Mouse (Mus musculus) spleen, adult 2 months (tissue): Measurements from ENCODE around the gene Wbp11. TPM values are rescaled to one million over a fixed set of nuclear protein-coding genes. Genes with fewer than 3 reads are reported as not detected.

Experiments used
- DNase-seq, 2 experiments: peaks; one replicate each; pipeline versions ENCODE4 v3.0.0 to v3.0.0-alpha.2; 2012 to 2021; ENCODE audit warnings: low spot score in 2 of 2, low read depth in 1 of 2
- H3K27ac ChIP-seq: fragments of 200-500 bp; 2 replicates; pipeline ENCODE4 v1.5.1; 2012; ENCODE audit warnings: low read length, inconsistent platforms; ENCODE audit not compliant: insufficient read depth
- H3K27me3 ChIP-seq: fragments of 200-500 bp; 2 replicates; pipeline ENCODE4 v1.6.1; 2012; ENCODE audit warnings: mild to moderate bottlenecking, moderate library complexity, low read length, inconsistent platforms; ENCODE audit not compliant: control insufficient read depth, insufficient read depth
- H3K36me3 ChIP-seq: fragments of 200-500 bp; 2 replicates; pipeline ENCODE4 v1.6.1; 2012; ENCODE audit warnings: mild to moderate bottlenecking, low read length, inconsistent platforms; ENCODE audit not compliant: control insufficient read depth, insufficient read depth
- H3K4me1 ChIP-seq: fragments of 200-500 bp; 2 replicates; pipeline ENCODE4 v1.6.1; 2011; ENCODE audit warnings: inconsistent platforms; ENCODE audit not compliant: control insufficient read depth, insufficient read depth, insufficient read length
- H3K4me3 ChIP-seq: fragments of 200-500 bp; 2 replicates; pipeline ENCODE4 v1.5.1; 2011; ENCODE audit warnings: mild to moderate bottlenecking, inconsistent platforms; ENCODE audit not compliant: insufficient read depth, insufficient read length; ENCODE audit errors: extremely low read depth
- CTCF ChIP-seq: fragments of 200-500 bp; IDR thresholded peaks from 2 replicates; pipeline ENCODE4 v1.5.1; 2011; ENCODE audit warnings: mild to moderate bottlenecking, inconsistent platforms; ENCODE audit not compliant: insufficient read depth, insufficient read length, insufficient replicate concordance; ENCODE audit errors: extremely low read depth
- POLR2A ChIP-seq: fragments of 200-500 bp; IDR thresholded peaks from 2 replicates; pipeline ENCODE4 v1.6.1; 2011; ENCODE audit warnings: low read depth, low read length, inconsistent platforms
- WGBS: fragments of 180-500 bp; shearing (Covaris S2); methylation state at CpG from one replicate; pipeline ENCODE4 v1.1.7; 2018; 5-methylcytosine and 5-hydroxymethylcytosine counted together
- polyA plus RNA-seq: library from polyadenylated mRNA; depleted of rRNA; stranded (reverse); fragments of >200 nt; gene quantifications from 2 replicates; pipeline ENCODE4 v1.2.3, GENCODE M21; 2012

Wbp11 gene
- polyA plus RNA-seq, 1 experiment: 33.5 TPM

GRCm38 (mm10) chr6:136858420-136858819, 30.4 kb upstream of the Wbp11 start:
- Histone ChIP-seq H3K27me3 (no peaks in the 10 kb centered on the region), H3K4me3 (no peak overlapping the region), H3K36me3 (no peaks in the 10 kb centered on the region), H3K4me1 (peaks cover 28% of the 10 kb centered on the region), H3K27ac (no peak overlapping the region)
- DNase-seq: no peak
- 88% methylated on average over 8 of the region's 8 CpGs for WGBS
- TF ChIP-seq POLR2A (no peak), CTCF (no peak)

- Histone ChIP-seq H3K4me3 (no peak overlapping the region), H3K4me1 (peaks cover 28% of the 10 kb centered on the region), H3K36me3 (no peaks in the 10 kb centered on the region), H3K27me3 (no peaks in the 10 kb centered on the region), H3K27ac (peak overlapping the region; percentile 46; the same call in 1 of the 2 replicates)
- DNase-seq: no peak
- 24% methylated on average over 11 of the region's 11 CpGs for WGBS
- TF ChIP-seq CTCF (no peak), POLR2A (no peak)
Observed at GRCm38 (mm10) chr6:136857873-136858260, 29.8 kb upstream of the Wbp11 start.

DNA sequence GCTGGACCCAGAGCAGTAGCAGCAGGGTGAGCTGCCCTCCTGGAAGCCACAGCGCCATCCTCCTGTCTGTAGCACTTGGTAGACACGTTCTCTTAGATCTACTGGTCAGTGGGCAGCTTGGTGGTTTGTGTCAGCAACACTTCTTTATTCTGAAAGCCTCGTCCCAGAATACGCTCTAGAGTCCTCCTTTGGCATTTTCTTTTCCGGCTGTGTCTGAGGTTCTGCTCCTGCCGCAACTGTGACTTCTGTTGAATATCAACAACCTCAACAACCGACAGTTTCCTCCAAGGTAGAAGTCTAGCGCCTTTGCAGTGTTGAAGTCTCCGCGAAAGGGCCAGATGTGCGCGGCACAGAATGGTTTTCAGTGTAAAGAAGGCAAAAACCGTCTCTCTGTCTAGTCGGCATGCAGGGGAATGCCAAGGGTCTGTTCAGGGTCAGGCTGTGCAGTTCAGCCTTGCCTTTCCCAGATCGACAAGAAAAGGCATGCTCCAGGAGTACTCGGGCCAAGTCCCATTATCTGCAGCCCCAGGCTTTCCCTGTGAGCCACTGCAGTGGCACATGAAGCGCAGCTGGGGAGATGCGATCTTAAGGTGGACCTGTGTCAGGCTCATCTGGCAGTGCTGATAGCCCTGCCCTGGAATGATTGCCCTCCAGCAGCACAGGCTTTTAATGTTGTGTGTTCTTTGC, 29.3 kb upstream of the Wbp11 start, which contains the start of gene Art4:
Art4 (minus strand) TSS at position 548 of the 687 bp plus-strand sequence.
- 10% methylated on average over 18 of the region's 18 CpGs for WGBS
- peak within 1 kb of the TSS; percentile 22; the same call in 1 of the 2 replicates for H3K4me3 ChIP-seq
- H3K27me3 ChIP-seq: no peaks in the 10 kb centered on the region
- H3K36me3 ChIP-seq: no peaks in the 10 kb centered on the region
- TF ChIP-seq CTCF (no peak), POLR2A (no peak)
- peak within 1 kb of the TSS; percentile 46; the same call in 1 of the 2 replicates for H3K27ac ChIP-seq
- H3K4me1 ChIP-seq: peaks cover 31% of the 10 kb centered on the region
- DNase-seq: no peak

- TF ChIP-seq CTCF (no peak), POLR2A (no peak)
- DNase-seq: no peak
- Histone ChIP-seq H3K4me3 (peak overlapping the region; percentile 31), H3K36me3 (no peaks in the 10 kb centered on the region), H3K27me3 (no peaks in the 10 kb centered on the region), H3K27ac (peak overlapping the region; percentile 43), H3K4me1 (peaks cover 31% of the 10 kb centered on the region)
- 19% methylated on average over 14 of the region's 14 CpGs for WGBS
Observed at GRCm38 (mm10) chr6:136856071-136856636, 28.1 kb upstream of the Wbp11 start.

GRCm38 (mm10) chr6:136855183-136855582, 27.1 kb upstream of the Wbp11 start:
- peak overlapping the region; percentile 57; the same call in 1 of the 2 replicates for H3K27ac ChIP-seq
- no peak for DNase-seq
- no peak overlapping the region for H3K4me3 ChIP-seq
- no peaks in the 10 kb centered on the region for H3K36me3 ChIP-seq
- 21% methylated on average over 2 of the region's 2 CpGs for WGBS
- H3K27me3 ChIP-seq: no peaks in the 10 kb centered on the region
- peaks cover 35% of the 10 kb centered on the region for H3K4me1 ChIP-seq
- TF ChIP-seq CTCF (no peak), POLR2A (no peak)

DNA sequence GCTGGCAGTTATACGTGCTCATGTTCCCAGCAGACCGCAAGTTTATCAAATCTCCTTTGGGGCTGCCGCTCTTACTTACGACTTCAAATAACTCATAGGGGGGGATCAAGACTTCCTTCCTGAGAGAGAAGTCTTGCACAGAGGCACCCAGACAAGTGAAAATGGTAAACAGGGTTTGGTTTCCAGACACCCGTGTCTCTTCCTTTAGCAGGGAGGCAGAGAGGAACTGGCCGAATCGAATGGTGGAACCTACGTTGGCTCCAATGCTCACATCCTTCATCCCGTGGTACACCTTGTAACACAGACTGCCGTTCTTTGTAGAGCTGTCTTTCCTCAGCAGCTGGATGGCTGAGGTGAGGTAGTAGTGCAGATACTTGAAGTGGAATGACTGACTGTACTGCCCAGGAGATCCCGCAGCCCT, 26.3 kb upstream of the Wbp11 start:
- Histone ChIP-seq H3K27me3 (no peaks in the 10 kb centered on the region), H3K4me3 (peak overlapping the region; percentile 2; the same call in 1 of the 2 replicates), H3K4me1 (peaks cover 36% of the 10 kb centered on the region), H3K36me3 (no peaks in the 10 kb centered on the region), H3K27ac (peak overlapping the region; percentile 57)
- DNase-seq: no peak
- WGBS: 18% methylated on average over 11 of the region's 11 CpGs
- TF ChIP-seq POLR2A: no peak
- TF ChIP-seq CTCF: no peak

- DNase-seq: no peak
- WGBS: 42% methylated on average over 3 of the region's 3 CpGs
Observed at GRCm38 (mm10) chr6:136852762-136853161, 24.7 kb upstream of the Wbp11 start.

More at GRCm38 (mm10) chr6:136852762-136853161, 24.7 kb upstream of the Wbp11 start:
- H3K36me3 ChIP-seq: no peaks in the 10 kb centered on the region
- no peak overlapping the region for H3K4me3 ChIP-seq
- TF ChIP-seq POLR2A (no peak), CTCF (no peak)
- peaks cover 36% of the 10 kb centered on the region for H3K4me1 ChIP-seq
- no peak overlapping the region for H3K27ac ChIP-seq
- no peaks in the 10 kb centered on the region for H3K27me3 ChIP-seq
